Mouse (Mus musculus): ENCODE data around the gene C7.

DNA sequence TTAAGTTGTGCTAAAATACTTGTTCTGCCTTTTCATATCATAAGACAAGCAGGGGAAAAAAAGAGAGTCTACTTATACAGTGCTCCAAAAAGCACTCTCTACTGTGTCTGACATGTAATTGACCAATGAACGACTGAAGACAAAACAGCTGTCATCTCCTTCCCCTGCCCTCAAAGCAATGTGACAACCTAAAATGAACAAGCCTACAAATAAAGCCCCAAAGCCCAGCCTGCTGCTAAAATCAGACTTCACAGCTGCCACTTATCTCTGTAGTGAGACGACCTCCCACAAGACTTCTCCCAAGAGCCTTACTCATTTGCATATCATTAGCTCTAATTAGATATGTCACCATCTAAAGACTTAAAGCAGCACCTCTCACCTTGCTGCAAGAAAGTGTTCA is 60.6 kb downstream of the C7 start:
- no peak for TF ChIP-seq CTCF (IDR thresholded peaks at IDR 0.05; ENCODE audit: low read depth)
- no peak for TF ChIP-seq EP300 (optimal IDR thresholded peaks at IDR 0.05)

Data from stomach, postnatal 0 days (tissue).